ENCODE assay signal across 9 mouse cellular contexts in genomic region chr17:65906895-65907401, GRCm38 (mm10). TPM values are rescaled to one million over a fixed set of nuclear protein-coding genes. Genes with fewer than 3 reads are reported as not detected.
DNase-seq lines count a peak whose midpoint lies in the region; ATAC-seq and TF ChIP-seq lines count a peak whose summit lies in the region.
"Had no signal": no experiment of that assay in that cellular context is flagged by ENCODE, and none has a peak within 500 bp of the region (broad histone marks: within the 10 kb centered on the region; RNA-seq: fewer than 3 reads in every experiment).

No protein-coding gene starts in this region.

- H3K4me3 ChIP-seq in kidney, adult 2 months (ENCODE audit: insufficient read depth, low read depth, low read length), result no peak overlapping the region
- H3K4me3 ChIP-seq in stomach, embryonic 14.5 days (ENCODE audit: low read depth, low read length), result no peak overlapping the region

- H3K4me2 ChIP-seq in stomach, embryonic 14.5 days (replicated peaks; ENCODE audit: low read depth, low read length), result no peak overlapping the region

- H3K27me3 ChIP-seq in kidney, adult 2 months (replicated peaks; ENCODE audit: control insufficient read depth, insufficient read depth, low read length), result no peaks in the 10 kb centered on the region
- no peaks in the 10 kb centered on the region for H3K27me3 ChIP-seq in stomach, embryonic 14.5 days (ENCODE audit: control insufficient read depth, insufficient read depth, low read length)
- H3K27me3 ChIP-seq: Patski had no signal

- H3K36me3 ChIP-seq in kidney, adult 2 months (ENCODE audit: control insufficient read depth, insufficient read depth, low read length), result no peaks in the 10 kb centered on the region
- no peaks in the 10 kb centered on the region for H3K36me3 ChIP-seq in stomach, embryonic 14.5 days (ENCODE audit: control insufficient read depth, insufficient read depth, low read length)

- DNase-seq in kidney, adult 2 months, result peak; percentile 15
- no peak for DNase-seq in kidney, adult 18-20 months
- peak; percentile 30 for DNase-seq in liver
- DNase-seq in ovary, postnatal 14 days (ENCODE audit: low spot score), result no peak
- no peak for DNase-seq in right cerebral cortex, postnatal 36 days (ENCODE audit: low spot score in 2 of 2)
- no peak for DNase-seq in layer of hippocampus, postnatal 10 days (ENCODE audit: low spot score in 2 of 2)

- no peaks in the 10 kb centered on the region; the same call in 1 of the 2 replicates for H3K4me1 ChIP-seq in kidney, adult 2 months (ENCODE audit: control insufficient read depth, insufficient read depth, low read length)
- peaks cover 13% of the 10 kb centered on the region; the same call in 1 of the 2 replicates for H3K4me1 ChIP-seq in stomach, embryonic 14.5 days (ENCODE audit: control insufficient read depth, insufficient read depth, low read length)

- ATAC-seq in granulocyte monocyte progenitor cell, adult 5-6 weeks (replicated peaks; ENCODE audit: poor library complexity, severe bottlenecking), result peak; percentile 97
- ATAC-seq in stomach, embryonic 14.5 days (ENCODE audit: insufficient number of reproducible peaks, insufficient read depth, low FRiP score, low read depth), result peak; percentile 69; the same call in 1 of the 2 replicates
- ATAC-seq: Patski had no signal

- no peak overlapping the region for H3K27ac ChIP-seq in kidney, adult 2 months (ENCODE audit: insufficient read depth, low read depth, low read length)
- H3K27ac ChIP-seq in stomach, embryonic 14.5 days (ENCODE audit: low read length), result peak overlapping the region; percentile 55; the same call in 1 of the 2 replicates

- 38% methylated on average over 11 of the region's 11 CpGs for WGBS in kidney, adult 2 months
- WGBS in stomach, embryonic 14.5 days, result 48% methylated on average over 11 of the region's 11 CpGs

- H3K9me3 ChIP-seq in stomach, embryonic 14.5 days (ENCODE audit: control insufficient read depth, low read depth, low read length), result peaks cover 3% of the 10 kb centered on the region; the same call in 1 of the 2 replicates

- TF ChIP-seq POLR2A in kidney, adult 2 months (IDR thresholded peaks at IDR 0.05; ENCODE audit: low read depth, low read length), result no peak

- H3K9ac ChIP-seq in stomach, embryonic 14.5 days (replicated peaks; ENCODE audit: low read depth, low read length), result no peak overlapping the region

- no peak for TF ChIP-seq CTCF in kidney, adult 2 months (conservative IDR thresholded peaks at IDR 0.05; ENCODE audit: insufficient read depth, insufficient read length, low read depth, low read length)

RNA-seq across cellular contexts. Expression of gene Ralbp1, which starts 21.4 kb away (rescaled TPM):
- polyA plus RNA-seq in kidney, adult 2 months (2012; rRNA removed), result 29.8 and 30.7 TPM in 2 replicates
- 40.5 and 41.4 TPM in 2 replicates for total RNA-seq in granulocyte monocyte progenitor cell, adult 5-6 weeks (2014; fragmentation: Nextera tagmentation)
- total RNA-seq in granulocyte monocyte progenitor cell, adult 5-6 weeks (2017), result 71.5 and 76.3 TPM in 2 replicates
- polyA plus RNA-seq in stomach, embryonic 14.5 days (2014; fragmentation: Nextera tagmentation; extraction: Ambion mirVana), result 77.4 and 97.3 TPM in 2 replicates
- total RNA-seq in layer of hippocampus, postnatal 10 days (2021), result 10 to 100 TPM; 36.2 to 38.8 TPM

RNA-seq across cellular contexts. Expression of gene Twsg1, which starts 44.1 kb away (rescaled TPM):
- 53.3 and 59.5 TPM in 2 replicates for polyA plus RNA-seq in kidney, adult 2 months (2012; rRNA removed)
- 13.2 and 28.0 TPM in 2 replicates for total RNA-seq in granulocyte monocyte progenitor cell, adult 5-6 weeks (2014; fragmentation: Nextera tagmentation)
- 10.5 and 10.8 TPM in 2 replicates for total RNA-seq in granulocyte monocyte progenitor cell, adult 5-6 weeks (2017)
- polyA plus RNA-seq in stomach, embryonic 14.5 days (2014; fragmentation: Nextera tagmentation; extraction: Ambion mirVana), result 158 and 159 TPM in 2 replicates
- total RNA-seq in layer of hippocampus, postnatal 10 days (2021), result 10 to 100 TPM; 34.8 to 35.3 TPM

Comparison
In these comparisons a context has a peak if more than half of its experiments do, and no peak if none do; other contexts are left out.
1. DNase-seq: peak in kidney, adult 2 months (single experiment) and liver (single experiment); none in kidney, adult 18-20 months (single experiment), ovary, postnatal 14 days (single experiment), right cerebral cortex, postnatal 36 days (0 of 2) and layer of hippocampus, postnatal 10 days (0 of 2).